Mouse (Mus musculus): ENCODE measurements around the gene Chst4.

The Chst4 gene

GRCm38 (mm10) chr8:110006312-110007023, 33.1 kb downstream of the Chst4 start:
- peak; percentile 14 for DNase-seq (ENCODE audit: low spot score)

DNA sequence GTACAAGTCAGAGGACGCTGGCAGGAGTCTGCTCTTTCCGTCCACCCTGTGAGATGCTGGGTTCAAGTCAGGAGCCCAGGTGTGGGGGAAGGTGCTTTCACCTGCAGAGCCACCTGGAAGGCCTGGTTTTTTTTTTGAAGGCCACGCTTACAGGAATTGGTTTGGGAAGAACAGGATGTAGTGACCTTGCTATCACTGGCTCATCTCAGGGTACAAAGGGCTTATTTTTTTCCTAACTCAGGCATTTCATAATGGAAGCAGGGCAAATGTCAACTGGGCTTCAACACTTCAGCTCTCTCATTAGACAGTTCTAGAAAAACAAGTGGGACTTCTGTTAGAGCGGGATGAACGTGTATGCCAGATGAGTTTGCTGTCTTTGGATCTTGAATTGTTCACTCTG, 35.2 kb downstream of the Chst4 start:
- DNase-seq (ENCODE audit: low spot score) = no peak

GRCm38 (mm10) chr8:110002953-110003352, 36.6 kb downstream of the Chst4 start:
- no peak for DNase-seq (ENCODE audit: low spot score)

DNA sequence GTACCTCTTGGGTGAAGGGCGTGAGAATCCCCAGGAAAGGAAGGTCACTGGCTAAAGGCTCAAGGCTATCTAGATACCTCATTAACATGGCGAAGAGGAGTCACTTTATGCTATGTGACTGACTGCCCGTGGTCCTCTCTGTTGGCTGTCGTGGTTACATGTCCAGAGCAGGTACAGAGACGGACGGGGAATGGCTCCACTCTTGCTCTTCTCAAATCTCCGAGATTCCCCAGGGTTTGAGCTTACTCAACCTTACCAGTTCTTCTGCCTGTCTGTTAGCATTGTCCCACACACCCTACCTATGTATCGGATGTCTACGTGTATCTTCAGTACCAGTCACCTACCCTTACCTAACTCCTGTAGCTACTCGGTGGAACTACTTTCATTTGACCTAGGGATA, 39.6 kb downstream of the Chst4 start:
- no peak for DNase-seq (ENCODE audit: low spot score)

DNA sequence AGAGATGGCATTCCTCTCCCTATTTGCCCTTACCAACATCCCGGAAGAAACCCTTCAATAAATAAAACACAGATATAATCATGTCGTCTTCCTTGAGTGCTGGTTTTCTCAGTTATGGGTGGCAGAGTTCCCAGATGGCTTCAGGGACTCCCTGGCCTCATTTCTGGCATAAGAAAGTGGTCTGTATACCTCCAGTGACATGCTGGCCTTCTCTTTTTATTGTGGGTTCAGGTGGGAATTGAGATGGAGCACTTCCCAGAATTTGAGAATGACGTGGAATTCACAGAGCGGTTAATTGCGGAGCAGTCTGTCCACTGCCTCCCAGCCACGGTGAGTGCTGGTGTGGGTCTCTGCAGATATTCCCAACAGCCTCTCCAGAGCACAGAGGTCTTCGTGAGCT, 41.5 kb downstream of the Chst4 start:
- no peak for DNase-seq (ENCODE audit: low spot score)

- DNase-seq (ENCODE audit: low spot score) = no peak
Observed at GRCm38 (mm10) chr8:109997381-109997780, 42.2 kb downstream of the Chst4 start.

DNA sequence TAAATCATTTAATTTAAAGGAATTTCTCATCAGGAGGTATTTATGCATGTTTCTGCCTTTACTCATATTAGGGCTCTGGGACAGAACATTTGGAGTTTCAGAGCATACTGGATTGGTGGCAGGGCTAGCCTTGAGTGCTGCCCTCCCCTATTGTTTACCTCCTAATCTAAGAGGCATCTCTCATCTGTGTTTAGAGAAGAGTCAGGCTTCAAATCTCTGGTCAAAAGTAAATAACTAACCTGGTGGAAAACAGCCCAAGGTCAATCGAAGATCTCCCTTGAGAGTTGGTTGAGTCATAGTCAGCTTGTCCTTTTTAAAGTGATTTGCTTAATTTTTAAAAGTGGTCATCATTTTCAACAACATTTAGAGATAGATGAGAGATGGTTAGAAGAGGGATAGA, 46.6 kb downstream of the Chst4 start:
- no peak for DNase-seq (ENCODE audit: low spot score)

DNA sequence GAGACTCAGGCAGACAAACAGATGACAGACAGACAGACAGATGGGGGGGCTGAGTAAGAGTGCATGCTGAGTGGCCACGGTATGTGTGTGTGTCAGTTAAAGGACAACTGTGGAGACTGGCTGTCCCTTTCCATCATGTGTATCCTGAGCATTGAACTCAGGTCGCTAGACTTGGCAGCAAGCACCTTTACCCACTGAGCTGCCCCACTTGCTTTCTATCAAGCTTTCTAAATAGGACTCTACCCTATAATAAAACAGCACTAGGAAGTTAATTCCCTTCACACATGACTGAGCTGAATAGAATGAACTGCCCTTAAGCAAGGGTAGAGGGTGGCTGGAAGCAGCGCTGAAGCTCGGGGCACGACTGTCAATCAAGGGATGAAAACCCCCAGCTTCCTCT, 47.4 kb downstream of the Chst4 start:
- no peak for DNase-seq (ENCODE audit: low spot score)

GRCm38 (mm10) chr8:109990224-109990623, 49.3 kb downstream of the Chst4 start, which contains the start of gene Tat:
Tat (plus strand) TSS chr8:109990437.
- no peak for DNase-seq (ENCODE audit: low spot score)

- no peak for DNase-seq (ENCODE audit: low spot score)
Observed at GRCm38 (mm10) chr8:109989151-109989550, 50.4 kb downstream of the Chst4 start.

GRCm38 (mm10) chr8:109987776-109988175, 51.8 kb downstream of the Chst4 start:
- DNase-seq (ENCODE audit: low spot score) = no peak

DNA sequence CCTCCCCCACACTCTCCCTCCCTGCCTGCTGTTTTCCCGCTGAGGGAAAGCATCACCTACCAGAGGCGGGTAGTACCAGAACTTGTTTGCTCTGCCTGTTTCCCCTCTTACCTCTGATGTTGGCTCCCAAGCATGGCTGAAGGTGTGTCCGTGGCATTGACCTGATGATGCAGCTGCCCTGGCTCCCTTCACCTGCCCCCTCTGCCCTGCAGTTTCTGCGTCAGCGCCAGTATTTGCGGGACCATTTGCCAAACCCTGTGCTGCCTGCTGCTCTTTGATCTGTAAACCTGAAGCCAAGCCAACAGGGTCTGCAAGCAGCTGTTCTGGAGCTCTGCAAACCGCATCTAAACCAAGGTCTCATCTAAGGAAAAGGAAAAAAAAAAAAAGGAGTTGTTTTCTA, 53.2 kb downstream of the Chst4 start:
- DNase-seq (ENCODE audit: low spot score) = no peak

GRCm38 (mm10) chr8:109983944-109984343, 55.6 kb downstream of the Chst4 start:
- DNase-seq (ENCODE audit: low spot score) = no peak

- no peak for DNase-seq (ENCODE audit: low spot score)
Observed at GRCm38 (mm10) chr8:109982386-109983105, 57.0 kb downstream of the Chst4 start.

DNA sequence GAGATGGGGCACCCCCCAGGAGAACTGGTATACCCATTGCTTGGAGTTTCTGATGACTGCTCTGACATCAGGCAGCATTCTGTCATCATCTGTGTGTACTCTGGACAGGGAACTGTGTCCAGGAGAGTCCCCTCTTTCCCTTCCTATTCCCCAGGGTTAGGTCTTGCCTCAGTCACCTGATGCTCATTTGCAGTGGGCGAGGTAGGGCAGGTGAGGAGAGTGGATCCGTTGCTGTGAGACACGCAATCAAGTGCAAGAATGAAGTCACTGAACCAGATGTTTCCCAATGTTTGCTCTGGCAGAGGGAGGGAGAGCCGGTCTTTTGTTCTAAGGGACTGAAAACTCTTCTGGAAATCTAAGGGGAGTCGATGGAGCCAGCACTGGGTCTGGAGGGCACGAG, 60.2 kb downstream of the Chst4 start:
- no peak for DNase-seq (ENCODE audit: low spot score)
